Mouse (Mus musculus): ENCODE measurements around the gene Polg. TPM values are rescaled to one million over a fixed set of nuclear protein-coding genes. Genes with fewer than 3 reads are reported as not detected.

Gene Polg
- polyA plus RNA-seq, 1 experiment from 2014 or later, result 43.2 TPM

- WGBS, result 78% methylated on average over 10 of the region's 10 CpGs
- H3K27ac ChIP-seq (replicated peaks), result no peak overlapping the region
Observed at GRCm38 (mm10) chr7:79425804-79426203, 40.4 kb downstream of the Polg start.

GRCm38 (mm10) chr7:79422876-79423275, 43.3 kb downstream of the Polg start:
- Histone ChIP-seq H3K9me3 (replicated peaks) (no peaks in the 10 kb centered on the region), H3K4me3 (no peak overlapping the region), H3K36me3 (peaks cover 84% of the 10 kb centered on the region), H3K4me1 (peaks cover 5% of the 10 kb centered on the region), H3K27ac (replicated peaks) (no peak overlapping the region), H3K27me3 (ENCODE audit: low read depth, poor library complexity, severe bottlenecking) (no peaks in the 10 kb centered on the region)
- DNase-seq (ENCODE audit: low spot score), result no peak
- 95% methylated on average over 10 of the region's 10 CpGs for WGBS

More at GRCm38 (mm10) chr7:79425804-79426203, 40.4 kb downstream of the Polg start:
- H3K4me1 ChIP-seq, result peaks cover 10% of the 10 kb centered on the region
- H3K9me3 ChIP-seq (replicated peaks), result no peaks in the 10 kb centered on the region
- H3K36me3 ChIP-seq, result peaks cover 62% of the 10 kb centered on the region
- H3K4me3 ChIP-seq, result no peak overlapping the region
- no peak for DNase-seq (ENCODE audit: low spot score)
- H3K27me3 ChIP-seq (ENCODE audit: low read depth, poor library complexity, severe bottlenecking), result no peaks in the 10 kb centered on the region

GRCm38 (mm10) chr7:79419950-79420349, 46.2 kb downstream of the Polg start:
- no peak for DNase-seq (ENCODE audit: low spot score)
- H3K36me3 ChIP-seq, result peaks cover 78% of the 10 kb centered on the region
- H3K4me1 ChIP-seq, result no peaks in the 10 kb centered on the region
- 92% methylated on average over 7 of the region's 7 CpGs for WGBS
- H3K4me3 ChIP-seq, result no peak overlapping the region
- H3K27ac ChIP-seq (replicated peaks), result no peak overlapping the region
- no peaks in the 10 kb centered on the region for H3K27me3 ChIP-seq (ENCODE audit: low read depth, poor library complexity, severe bottlenecking)
- no peaks in the 10 kb centered on the region for H3K9me3 ChIP-seq (replicated peaks)

- DNase-seq (ENCODE audit: low spot score), result no peak
- peaks cover 16% of the 10 kb centered on the region for H3K4me1 ChIP-seq
- no peak overlapping the region for H3K4me3 ChIP-seq
- no peaks in the 10 kb centered on the region for H3K9me3 ChIP-seq (replicated peaks)
- WGBS, result 94% methylated on average over 18 of the region's 18 CpGs
- H3K27me3 ChIP-seq (ENCODE audit: low read depth, poor library complexity, severe bottlenecking), result no peaks in the 10 kb centered on the region
- no peak overlapping the region for H3K27ac ChIP-seq (replicated peaks)
- H3K36me3 ChIP-seq, result peaks cover 56% of the 10 kb centered on the region
Observed at GRCm38 (mm10) chr7:79414449-79415375, 51.5 kb downstream of the Polg start.

GRCm38 (mm10) chr7:79400296-79400695, 65.9 kb downstream of the Polg start:
- H3K4me3 ChIP-seq, result no peak overlapping the region
- H3K27me3 ChIP-seq (ENCODE audit: low read depth, poor library complexity, severe bottlenecking), result no peaks in the 10 kb centered on the region
- no peak overlapping the region for H3K27ac ChIP-seq (replicated peaks)
- no peak for DNase-seq (ENCODE audit: low spot score)
- H3K9me3 ChIP-seq (replicated peaks), result no peaks in the 10 kb centered on the region
- no peaks in the 10 kb centered on the region for H3K4me1 ChIP-seq
- 91% methylated on average over 3 of the region's 3 CpGs for WGBS
- peaks cover 61% of the 10 kb centered on the region for H3K36me3 ChIP-seq

- no peak overlapping the region for H3K4me3 ChIP-seq
- no peaks in the 10 kb centered on the region for H3K27me3 ChIP-seq (ENCODE audit: low read depth, poor library complexity, severe bottlenecking)
- H3K9me3 ChIP-seq (replicated peaks), result no peaks in the 10 kb centered on the region
- no peak overlapping the region for H3K27ac ChIP-seq (replicated peaks)
- H3K36me3 ChIP-seq, result peaks cover 57% of the 10 kb centered on the region
- 72% methylated on average over 12 of the region's 12 CpGs for WGBS
- no peak for DNase-seq (ENCODE audit: low spot score)
- H3K4me1 ChIP-seq, result peaks cover under 1% of the 10 kb centered on the region; the same call in 1 of the 2 replicates
Observed at GRCm38 (mm10) chr7:79398971-79399370, 67.2 kb downstream of the Polg start.

GRCm38 (mm10) chr7:79398426-79398825, 67.7 kb downstream of the Polg start:
- H3K4me1 ChIP-seq, result peaks cover 4% of the 10 kb centered on the region; the same call in 1 of the 2 replicates
- no peak overlapping the region for H3K27ac ChIP-seq (replicated peaks)
- H3K36me3 ChIP-seq, result peaks cover 53% of the 10 kb centered on the region
- no peaks in the 10 kb centered on the region for H3K27me3 ChIP-seq (ENCODE audit: low read depth, poor library complexity, severe bottlenecking)
- WGBS, result 91% methylated on average over 8 of the region's 8 CpGs
- DNase-seq (ENCODE audit: low spot score), result no peak
- H3K9me3 ChIP-seq (replicated peaks), result no peaks in the 10 kb centered on the region
- no peak overlapping the region for H3K4me3 ChIP-seq

- H3K9me3 ChIP-seq (replicated peaks), result no peaks in the 10 kb centered on the region
- H3K27ac ChIP-seq (replicated peaks), result no peak overlapping the region
- no peak for DNase-seq (ENCODE audit: low spot score)
- H3K36me3 ChIP-seq, result peaks cover 44% of the 10 kb centered on the region
- no peaks in the 10 kb centered on the region for H3K27me3 ChIP-seq (ENCODE audit: low read depth, poor library complexity, severe bottlenecking)
- peaks cover 11% of the 10 kb centered on the region for H3K4me1 ChIP-seq
- H3K4me3 ChIP-seq, result no peak overlapping the region
- 91% methylated on average over 10 of the region's 10 CpGs for WGBS
Observed at GRCm38 (mm10) chr7:79397446-79397963, 68.7 kb downstream of the Polg start.

Small RNAs within 50 kb of the gene (microRNA-seq; reads per million reads assigned to microRNA genes)
- 73.6 reads per million, percentile 46 among the genes with 10 or more reads in this experiment for gene Mir9-3

Other genes starting within 250 kb of the Polg start
- gene Abhd2, start 193.2 kb downstream of the Polg start, polyA plus RNA-seq (2016; fragmentation: Nextera tagmentation; extraction: Ambion mirVana), result 6.8 and 8.7 TPM in 2 replicates
- gene Rlbp1, start 79.3 kb downstream of the Polg start, polyA plus RNA-seq (2016; fragmentation: Nextera tagmentation; extraction: Ambion mirVana), result 0.31 and 0.91 TPM in 2 replicates
- gene Fanci, start 74.4 kb downstream of the Polg start, polyA plus RNA-seq (2016; fragmentation: Nextera tagmentation; extraction: Ambion mirVana), result 20.9 and 22.6 TPM in 2 replicates
- gene Rhcg, start 151.3 kb upstream of the Polg start, polyA plus RNA-seq (2016; fragmentation: Nextera tagmentation; extraction: Ambion mirVana), result 0.55 and 0.81 TPM in 2 replicates
- 14.4 and 15.4 TPM in 2 replicates for gene Ticrr, start 193.8 kb upstream of the Polg start, polyA plus RNA-seq (2016; fragmentation: Nextera tagmentation; extraction: Ambion mirVana)
- 5.6 and 6.0 TPM in 2 replicates for gene Kif7, start 249.4 kb upstream of the Polg start, polyA plus RNA-seq (2016; fragmentation: Nextera tagmentation; extraction: Ambion mirVana)

Measured in midbrain, embryonic 10.5 days (tissue).